Comparison of ENCODE assay signal across 8 mouse cellular contexts in genomic region chr16:97534448-97534847, GRCm38 (mm10). TPM values are rescaled to one million over a fixed set of nuclear protein-coding genes. Genes with fewer than 3 reads are reported as not detected.
A peak's percentile ranks its signal among the peaks of the same experiment; 100 is the strongest.
DNase-seq lines count a peak whose midpoint lies in the region; ATAC-seq and TF ChIP-seq lines count a peak whose summit lies in the region.

No protein-coding gene starts in this region.

- 42% methylated on average over 1 of the region's 1 CpGs for WGBS in kidney, postnatal 0 days
- WGBS in heart, embryonic 15.5 days, result 29% methylated on average over 1 of the region's 1 CpGs
- WGBS in midbrain, embryonic 10.5 days, result 50% methylated on average over 1 of the region's 1 CpGs

- no peak for ATAC-seq in kidney, postnatal 0 days (replicated peaks; ENCODE audit: low FRiP score, low read depth)
- ATAC-seq in heart, embryonic 15.5 days (replicated peaks; ENCODE audit: insufficient number of reproducible peaks, insufficient read depth, low FRiP score, low read depth), result 0 out of 2 replicates have a peak, but pooled peaks have one; percentile 2

- H3K9me3 ChIP-seq in kidney, postnatal 0 days (replicated peaks; ENCODE audit: low read length), result no peaks in the 10 kb centered on the region
- no peaks in the 10 kb centered on the region for H3K9me3 ChIP-seq in heart, embryonic 15.5 days (replicated peaks)
- no peaks in the 10 kb centered on the region for H3K9me3 ChIP-seq in midbrain, embryonic 10.5 days (replicated peaks)

- H3K9ac ChIP-seq in kidney, postnatal 0 days (ENCODE audit: low read depth, low read length), result peak overlapping the region; percentile 14; the same call in 1 of the 2 replicates
- H3K9ac ChIP-seq in heart, embryonic 15.5 days, result peak overlapping the region; percentile 14

- no peak overlapping the region for H3K4me3 ChIP-seq in kidney, postnatal 0 days (replicated peaks; ENCODE audit: low read depth, low read length)
- H3K4me3 ChIP-seq in heart, embryonic 15.5 days, result peak overlapping the region; percentile 40
- H3K4me3 ChIP-seq in midbrain, embryonic 10.5 days, result no peak overlapping the region

- no peaks in the 10 kb centered on the region for H3K27me3 ChIP-seq in kidney, postnatal 0 days (ENCODE audit: insufficient read depth, low read length)
- H3K27me3 ChIP-seq in heart, embryonic 15.5 days, result no peaks in the 10 kb centered on the region
- H3K27me3 ChIP-seq in midbrain, embryonic 10.5 days (ENCODE audit: low read depth, poor library complexity, severe bottlenecking), result no peaks in the 10 kb centered on the region

- no peak for TF ChIP-seq CTCF in kidney, postnatal 0 days (IDR thresholded peaks at IDR 0.05; ENCODE audit: low read depth)
- TF ChIP-seq CTCF in brain, embryonic 14.5 days (IDR thresholded peaks at IDR 0.05; ENCODE audit: borderline replicate concordance, extremely low read depth, insufficient read depth, insufficient read length), result no peak

- H3K4me2 ChIP-seq in kidney, postnatal 0 days (ENCODE audit: low read length), result peak overlapping the region; percentile 56
- peak overlapping the region; percentile 62 for H3K4me2 ChIP-seq in heart, embryonic 15.5 days

- no peak for TF ChIP-seq POLR2A in brain, embryonic 14.5 days (IDR thresholded peaks at IDR 0.05; ENCODE audit: borderline replicate concordance, extremely low read depth, insufficient read depth, insufficient read length, poor library complexity, severe bottlenecking)

- no peak for DNase-seq in kidney, postnatal 0 days (ENCODE audit: low spot score)
- DNase-seq in kidney, adult 18-20 months, result no peak
- DNase-seq in brain, embryonic 14.5 days (ENCODE audit: low read depth), result peak; percentile 17
- no peak for DNase-seq in midbrain, embryonic 10.5 days (ENCODE audit: low spot score)
- DNase-seq in spleen, postnatal 4 days (ENCODE audit: low spot score in 2 of 2), result no peak
- DNase-seq in embryo, embryonic 10 days (ENCODE audit: low spot score), result no peak
- DNase-seq in Muller cell, postnatal 12 days (ENCODE audit: inconsistent ontology term), result no peak

- no peaks in the 10 kb centered on the region for H3K36me3 ChIP-seq in kidney, postnatal 0 days (ENCODE audit: insufficient read depth, low read length)
- no peaks in the 10 kb centered on the region for H3K36me3 ChIP-seq in heart, embryonic 15.5 days
- H3K36me3 ChIP-seq in midbrain, embryonic 10.5 days, result no peaks in the 10 kb centered on the region

- peaks cover 6% of the 10 kb centered on the region; the same call in 1 of the 2 replicates for H3K4me1 ChIP-seq in kidney, postnatal 0 days (replicated peaks; ENCODE audit: insufficient read depth, low read length)
- H3K4me1 ChIP-seq in heart, embryonic 15.5 days (replicated peaks), result peaks cover 31% of the 10 kb centered on the region
- H3K4me1 ChIP-seq in midbrain, embryonic 10.5 days, result peaks cover 30% of the 10 kb centered on the region

- peak overlapping the region; percentile 94 for H3K27ac ChIP-seq in kidney, postnatal 0 days
- peak overlapping the region; percentile 88 for H3K27ac ChIP-seq in heart, embryonic 15.5 days
- peak overlapping the region; percentile 82 for H3K27ac ChIP-seq in midbrain, embryonic 10.5 days (replicated peaks)

RNA-seq across cellular contexts. Expression of gene Fam3b, which starts 19.8 kb away (rescaled TPM):
- not detected in 2 replicates for polyA plus RNA-seq in kidney, postnatal 0 days (2015; fragmentation: Nextera tagmentation; extraction: Ambion mirVana)
- not detected in 2 replicates for polyA plus RNA-seq in brain, embryonic 14.5 days (2012; rRNA removed)
- polyA plus RNA-seq in heart, embryonic 15.5 days (2015; fragmentation: Nextera tagmentation; extraction: Ambion mirVana), result not detected in 2 replicates
- polyA plus RNA-seq in midbrain, embryonic 10.5 days (2016; fragmentation: Nextera tagmentation; extraction: Ambion mirVana), result not detected in 2 replicates
